Mouse (Mus musculus) liver, embryonic 13.5 days (tissue): ENCODE results near the gene Olfr447. TPM values are rescaled to one million over a fixed set of nuclear protein-coding genes. Genes with fewer than 3 reads are reported as not detected.

Experiments used
- ATAC-seq: fragments of 200-750 bp; cut with Nextera tagmentation; 2 replicates; pipeline ENCODE4 v1.8.0; 2017; ENCODE audit warnings: low read depth, mild to moderate bottlenecking, moderate number of reproducible peaks, moderate library complexity
- DNase-seq: peaks from one replicate; pipeline ENCODE4 v3.0.0; 2022
- H3K27ac ChIP-seq: fragments of 300-500 bp; sonication (generic); 2 replicates; pipeline ENCODE4 v1.5.1; 2015; ENCODE audit warnings: moderate library complexity, mild to moderate bottlenecking, inconsistent platforms
- H3K27me3 ChIP-seq: fragments of 300-500 bp; sonication (generic); 2 replicates; pipeline ENCODE4 v1.6.1; 2015; ENCODE audit warnings: mild to moderate bottlenecking, inconsistent platforms
- H3K36me3 ChIP-seq: fragments of 300-500 bp; sonication (generic); 2 replicates; pipeline ENCODE4 v1.6.1; 2015; ENCODE audit warnings: mild to moderate bottlenecking, inconsistent platforms
- H3K4me1 ChIP-seq: fragments of 300-500 bp; sonication (generic); replicated peaks from 2 replicates; pipeline ENCODE4 v1.6.1; 2015; ENCODE audit warnings: inconsistent platforms
- H3K4me2 ChIP-seq: fragments of 300-500 bp; sonication (generic); 2 replicates; pipeline ENCODE4 v1.6.1; 2015; ENCODE audit warnings: inconsistent platforms, mild to moderate bottlenecking, moderate library complexity
- H3K4me3 ChIP-seq: fragments of 300-500 bp; sonication (generic); replicated peaks from 2 replicates; pipeline ENCODE4 v1.5.1; 2015; ENCODE audit warnings: mild to moderate bottlenecking, inconsistent platforms
- H3K9ac ChIP-seq: fragments of 300-500 bp; sonication (generic); 2 replicates; pipeline ENCODE4 v1.6.1; 2015; ENCODE audit warnings: mild to moderate bottlenecking, inconsistent platforms
- H3K9me3 ChIP-seq: fragments of 300-500 bp; sonication (generic); replicated peaks from 2 replicates; pipeline ENCODE4 v1.6.1; 2016; ENCODE audit warnings: inconsistent platforms
- WGBS: fragments of 180-500 bp; shearing (Covaris S2); methylation state at CpG from one replicate; pipeline ENCODE4 v1.1.7; 2015; ENCODE audit not compliant: insufficient replicate concordance; 5-methylcytosine and 5-hydroxymethylcytosine counted together
- polyA plus RNA-seq: library from polyadenylated mRNA; unstranded; fragments of >200 nt; fragmentation: Nextera tagmentation; extraction: Ambion mirVana; gene quantifications from 2 replicates; pipeline ENCODE4 v1.2.1, GENCODE M21; 2015

Olfr447 gene
- not detected in 2 replicates for polyA plus RNA-seq

- no peaks in the 10 kb centered on the region for H3K4me1 ChIP-seq
- H3K36me3 ChIP-seq, result no peaks in the 10 kb centered on the region
- H3K9ac ChIP-seq, result no peak within 1 kb of the TSS
- no peaks in the 10 kb centered on the region for H3K9me3 ChIP-seq
- ATAC-seq (no peak), DNase-seq (no peak)
- H3K27ac ChIP-seq, result no peak within 1 kb of the TSS
- no peak within 1 kb of the TSS for H3K4me2 ChIP-seq
- H3K4me3 ChIP-seq, result no peak within 1 kb of the TSS
- no peaks in the 10 kb centered on the region for H3K27me3 ChIP-seq
These were observed at the start of gene Olfr447 for GRCm38 (mm10) chr6:42908578-42908977. Gene Olfr447, plus strand, starts transcription at chr6:42908878.

DNA sequence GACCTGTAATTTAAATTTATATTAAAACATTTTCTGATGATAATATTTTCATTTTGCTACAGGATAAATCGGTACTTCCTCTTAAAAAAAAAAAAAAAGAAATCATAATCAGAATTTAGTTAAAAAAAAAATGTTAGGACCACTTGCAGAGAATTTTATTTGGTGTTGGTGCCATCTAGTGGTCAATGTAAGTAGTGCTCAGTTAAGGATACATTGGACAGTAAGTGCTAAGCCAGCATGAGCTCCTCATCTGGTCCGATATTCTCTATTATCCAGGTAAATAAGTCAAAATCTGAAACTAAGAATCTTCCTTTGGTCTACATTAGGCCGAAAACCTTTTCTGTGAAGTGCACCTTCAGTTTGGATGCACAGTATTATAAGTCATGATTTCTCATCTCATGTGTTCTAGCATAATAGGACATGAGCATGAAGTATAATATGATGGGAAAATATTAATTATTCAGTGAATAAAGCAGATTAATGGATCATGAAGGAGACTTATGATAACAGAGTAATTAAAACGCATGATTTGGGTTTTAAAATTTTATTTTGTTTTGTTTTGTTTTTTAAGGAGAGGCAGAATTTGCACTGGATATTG is 48.4 kb upstream of the Olfr447 start:
- no peak overlapping the region for H3K4me3 ChIP-seq
- ATAC-seq, result no peak
- peak; percentile 0 for DNase-seq
- H3K36me3 ChIP-seq, result no peaks in the 10 kb centered on the region
- no peaks in the 10 kb centered on the region for H3K9me3 ChIP-seq
- H3K27me3 ChIP-seq, result no peaks in the 10 kb centered on the region
- no peak overlapping the region for H3K4me2 ChIP-seq
- H3K27ac ChIP-seq, result no peak overlapping the region
- no peaks in the 10 kb centered on the region for H3K4me1 ChIP-seq
- H3K9ac ChIP-seq, result no peak overlapping the region
- WGBS, result 10% methylated on average over 4 of the region's 4 CpGs

DNA sequence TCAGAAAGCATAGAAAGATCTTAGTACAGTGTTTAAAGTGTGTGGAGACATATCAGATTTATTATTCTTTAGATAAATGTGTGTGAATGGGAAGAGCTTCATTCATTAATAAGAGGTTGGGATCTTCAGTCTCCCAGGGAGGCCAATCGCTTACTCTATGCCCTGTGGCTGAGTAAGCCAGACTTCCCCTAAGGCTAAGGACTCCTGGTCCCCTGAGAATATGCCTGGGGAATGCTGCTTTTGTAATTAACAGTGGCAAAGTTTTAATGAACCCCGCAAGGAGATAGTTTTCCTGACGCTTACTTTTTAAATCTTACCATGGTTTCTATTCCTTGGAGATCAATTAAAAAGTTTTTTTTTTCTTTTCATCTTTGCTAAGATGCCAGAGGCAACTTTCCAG is 39.0 kb upstream of the Olfr447 start:
- no peaks in the 10 kb centered on the region for H3K4me1 ChIP-seq
- H3K9ac ChIP-seq, result no peak overlapping the region
- no peaks in the 10 kb centered on the region for H3K9me3 ChIP-seq
- no peaks in the 10 kb centered on the region for H3K36me3 ChIP-seq
- ATAC-seq (no peak), DNase-seq (no peak)
- H3K4me3 ChIP-seq, result no peak overlapping the region
- no peak overlapping the region for H3K27ac ChIP-seq
- no peak overlapping the region for H3K4me2 ChIP-seq
- H3K27me3 ChIP-seq, result no peaks in the 10 kb centered on the region
- WGBS, result 63% methylated on average over 3 of the region's 3 CpGs

DNA sequence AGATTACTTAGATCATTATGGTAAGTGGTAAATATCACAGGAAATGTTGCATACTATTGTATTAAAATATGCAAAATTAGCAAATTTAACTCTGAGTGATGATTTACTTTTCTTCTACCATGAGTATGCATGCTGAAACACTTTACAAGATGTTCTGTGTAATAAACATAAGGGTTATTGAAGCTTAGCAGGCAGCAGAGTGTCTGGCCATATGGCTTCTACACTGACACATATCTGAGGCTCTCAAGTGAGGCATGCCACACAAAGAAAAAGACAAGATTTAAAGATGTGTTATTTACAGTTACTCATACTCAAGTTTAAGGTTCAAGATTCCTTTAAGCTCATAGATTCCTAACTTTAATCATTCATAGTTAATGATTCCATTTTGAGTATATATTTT is 32.4 kb upstream of the Olfr447 start:
- H3K9me3 ChIP-seq, result no peaks in the 10 kb centered on the region
- no peak overlapping the region for H3K4me2 ChIP-seq
- no peak for DNase-seq
- no peaks in the 10 kb centered on the region for H3K27me3 ChIP-seq
- no peaks in the 10 kb centered on the region for H3K4me1 ChIP-seq
- no peak overlapping the region for H3K9ac ChIP-seq
- no peak overlapping the region for H3K27ac ChIP-seq
- no peak overlapping the region for H3K4me3 ChIP-seq
- no peaks in the 10 kb centered on the region for H3K36me3 ChIP-seq
- ATAC-seq, result no peak

DNA sequence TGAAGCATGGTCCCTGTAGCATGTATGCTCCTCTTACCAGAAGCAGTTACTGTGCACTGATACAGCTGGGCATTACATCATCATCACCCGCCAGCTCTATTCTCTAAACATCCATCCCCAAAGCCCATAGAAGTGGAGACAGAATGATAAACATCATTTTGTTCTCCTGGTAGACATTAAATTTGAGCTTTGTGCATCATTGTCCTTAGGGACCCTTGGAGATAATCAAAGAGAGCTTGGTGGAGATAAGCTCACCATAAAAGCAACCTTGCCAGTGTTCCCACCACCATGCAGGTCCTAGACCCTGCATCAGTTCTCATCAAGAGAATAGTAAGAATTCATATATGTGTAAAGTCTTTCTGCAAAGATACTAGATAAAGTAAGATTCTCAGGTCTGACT is 18.5 kb upstream of the Olfr447 start, which contains the start of gene Olfr448:
Gene Olfr448, plus strand, starts transcription at position 301 of the 400 bp plus-strand sequence.
- Histone ChIP-seq H3K9me3 (no peaks in the 10 kb centered on the region), H3K27me3 (no peaks in the 10 kb centered on the region), H3K9ac (no peak within 1 kb of the TSS), H3K4me1 (no peaks in the 10 kb centered on the region), H3K27ac (no peak within 1 kb of the TSS), H3K4me3 (no peak within 1 kb of the TSS), H3K36me3 (no peaks in the 10 kb centered on the region), H3K4me2 (no peak within 1 kb of the TSS)
- DNase-seq (no peak), ATAC-seq (no peak)
- WGBS, result 67% methylated on average over 1 of the region's 1 CpGs

DNA sequence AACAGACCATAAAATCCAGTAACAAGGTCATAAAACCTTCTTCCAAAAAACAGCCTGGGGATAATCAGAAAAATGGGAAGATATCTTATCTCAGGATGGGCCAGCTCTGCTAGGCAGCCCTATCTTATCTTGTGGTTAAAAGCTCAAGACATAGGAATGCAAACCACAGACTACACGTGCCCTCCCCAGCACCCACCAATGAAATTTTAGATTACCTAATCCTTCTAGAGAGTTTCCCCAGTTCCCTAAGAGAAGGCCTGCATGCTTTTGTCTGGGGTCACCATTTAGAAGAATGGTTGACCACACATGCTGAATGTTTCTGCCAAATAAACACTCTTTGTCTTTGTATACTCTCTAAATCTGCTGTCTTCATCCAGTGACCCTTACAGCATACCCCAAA is 8.3 kb upstream of the Olfr447 start:
- ATAC-seq, result no peak
- H3K36me3 ChIP-seq, result no peaks in the 10 kb centered on the region
- 3% methylated on average over 1 of the region's 1 CpGs for WGBS

GRCm38 (mm10) chr6:42921077-42921476 is 12.4 kb downstream of the Olfr447 start, which contains the start of gene Olfr446:
Gene Olfr446, plus strand, starts transcription at chr6:42921377.
- DNase-seq (no peak), ATAC-seq (no peak)
- no peaks in the 10 kb centered on the region for H3K9me3 ChIP-seq
- H3K27me3 ChIP-seq, result no peaks in the 10 kb centered on the region
- no peak within 1 kb of the TSS for H3K4me3 ChIP-seq
- no peaks in the 10 kb centered on the region for H3K36me3 ChIP-seq
- no peaks in the 10 kb centered on the region for H3K4me1 ChIP-seq
- no peak within 1 kb of the TSS for H3K9ac ChIP-seq
- WGBS, result 44% methylated on average over 2 of the region's 2 CpGs
- H3K27ac ChIP-seq, result no peak within 1 kb of the TSS
- no peak within 1 kb of the TSS for H3K4me2 ChIP-seq

More for the DNA sequence above, 8.3 kb upstream of the Olfr447 start:
- Histone ChIP-seq H3K4me1 (no peaks in the 10 kb centered on the region), H3K27me3 (no peaks in the 10 kb centered on the region), H3K9me3 (no peaks in the 10 kb centered on the region), H3K4me2 (no peak overlapping the region), H3K27ac (no peak overlapping the region), H3K9ac (no peak overlapping the region), H3K4me3 (no peak overlapping the region)
- DNase-seq, result no peak

DNA sequence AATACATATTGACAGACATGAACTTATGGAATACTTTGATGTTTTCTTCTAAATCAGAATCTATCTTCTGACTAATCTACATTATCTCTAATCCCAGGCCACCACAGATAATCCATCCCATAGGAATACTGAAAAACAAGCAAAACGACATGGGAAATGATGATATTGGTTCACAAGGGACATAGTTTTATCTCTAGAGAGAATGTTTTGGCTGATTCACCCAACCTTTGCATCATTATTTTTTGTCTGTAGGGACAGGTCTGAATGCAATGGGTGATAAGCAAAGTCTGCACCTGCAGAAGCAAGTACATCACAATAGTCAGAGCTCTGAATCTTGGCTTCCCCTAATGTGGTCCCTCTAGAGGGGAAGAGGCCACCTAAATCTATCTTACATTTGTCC is 40.1 kb downstream of the Olfr447 start, which contains the start of gene Olfr444:
Gene Olfr444, plus strand, starts transcription at position 301 of the 400 bp plus-strand sequence.
- 59% methylated on average over 1 of the region's 1 CpGs for WGBS
- H3K9me3 ChIP-seq, result no peaks in the 10 kb centered on the region; the same call in 1 of the 2 replicates
- H3K27me3 ChIP-seq, result no peaks in the 10 kb centered on the region
- no peaks in the 10 kb centered on the region for H3K36me3 ChIP-seq
- DNase-seq (no peak), ATAC-seq (no peak)
- H3K9ac ChIP-seq, result no peak within 1 kb of the TSS
- H3K4me3 ChIP-seq, result no peak within 1 kb of the TSS
- no peaks in the 10 kb centered on the region for H3K4me1 ChIP-seq
- no peak within 1 kb of the TSS for H3K4me2 ChIP-seq
- H3K27ac ChIP-seq, result no peak within 1 kb of the TSS

Other genes with a start within 250 kb of the Olfr447 start
- 6.0 and 7.8 TPM in 2 replicates for gene Tcaf1, start 198.8 kb upstream of the Olfr447 start, polyA plus RNA-seq
- gene Olfr453, start 169.5 kb upstream of the Olfr447 start, polyA plus RNA-seq, result not detected in 2 replicates
- gene Olfr38, start 152.5 kb upstream of the Olfr447 start, polyA plus RNA-seq, result not detected in 2 replicates
- not detected in 2 replicates for gene Olfr452, start 123.8 kb upstream of the Olfr447 start, polyA plus RNA-seq
- not detected in 2 replicates for gene Olfr450, start 96.9 kb upstream of the Olfr447 start, polyA plus RNA-seq
- gene Olfr449, start 74.5 kb upstream of the Olfr447 start, polyA plus RNA-seq, result not detected in 2 replicates
- not detected in 2 replicates for gene Olfr448, start 18.4 kb upstream of the Olfr447 start, polyA plus RNA-seq
- not detected in 2 replicates for gene Olfr446, start 12.5 kb downstream of the Olfr447 start, polyA plus RNA-seq
- gene Olfr444, start 40.2 kb downstream of the Olfr447 start, polyA plus RNA-seq, result not detected in 2 replicates
- gene Olfr441, start 197.5 kb downstream of the Olfr447 start, polyA plus RNA-seq, result not detected in 2 replicates
- not detected in 2 replicates for gene Olfr237-ps1, start 237.7 kb downstream of the Olfr447 start, polyA plus RNA-seq